In genomic region chr6:55700392-55701386, GRCm38 (mm10) we compare ENCODE assay signal across 36 mouse cellular contexts. TPM values are rescaled to one million over a fixed set of nuclear protein-coding genes. Genes with fewer than 3 reads are reported as not detected.
DNase-seq lines count a peak whose midpoint lies in the region; ATAC-seq lines count a peak whose summit lies in the region.
"Had no signal": no experiment of that assay in that cellular context is flagged by ENCODE, and none has a peak within 500 bp of the region (broad histone marks: within the 10 kb centered on the region; RNA-seq: fewer than 3 reads in every experiment).

No protein-coding gene starts in this region.

- H3K36me3 ChIP-seq in neural tube, embryonic 13.5 days = no peaks in the 10 kb centered on the region
- H3K36me3 ChIP-seq in neural tube, embryonic 15.5 days = no peaks in the 10 kb centered on the region
- H3K36me3 ChIP-seq in forebrain, embryonic 14.5 days (ENCODE audit: control insufficient read depth, insufficient read depth, low read length) = no peaks in the 10 kb centered on the region
- H3K36me3 ChIP-seq: embryonic facial prominence, embryonic 13.5 days; heart, embryonic 10.5 days; heart, embryonic 15.5 days; hindbrain, embryonic 12.5 days; intestine, embryonic 15.5 days; liver, embryonic 12.5 days; stomach, embryonic 15.5 days had no signal

- H3K27ac ChIP-seq in neural tube, embryonic 13.5 days (replicated peaks) = peak overlapping the region; percentile 42; the same call in 1 of the 2 replicates
- no peak overlapping the region for H3K27ac ChIP-seq in neural tube, embryonic 15.5 days (replicated peaks)
- H3K27ac ChIP-seq in forebrain, embryonic 14.5 days (ENCODE audit: low read depth, low read length) = peak overlapping the region; percentile 31; the same call in 1 of the 2 replicates
- H3K27ac ChIP-seq: embryonic facial prominence, embryonic 13.5 days; heart, embryonic 10.5 days; heart, embryonic 15.5 days; hindbrain, embryonic 12.5 days; hindbrain, postnatal 0 days; intestine, embryonic 15.5 days; layer of hippocampus, adult 2 months; left cerebral cortex, adult 2 months; liver, embryonic 12.5 days; stomach, embryonic 15.5 days had no signal

- no peak for ATAC-seq in neural tube, embryonic 13.5 days (ENCODE audit: low read depth)
- ATAC-seq in neural tube, embryonic 15.5 days (ENCODE audit: low FRiP score) = no peak
- peak; percentile 42; the same call in 1 of the 2 replicates for ATAC-seq in common myeloid progenitor, adult 5-6 weeks (replicated peaks; ENCODE audit: low read depth, poor library complexity, severe bottlenecking)
- peak; percentile 86 for ATAC-seq in forebrain, embryonic 14.5 days
- no peak for ATAC-seq in megakaryocyte, adult 5-6 weeks (ENCODE audit: poor library complexity, severe bottlenecking)
- ATAC-seq: hindbrain, postnatal 0 days; intestine, embryonic 15.5 days; liver, embryonic 12.5 days; liver, postnatal 0 days had no signal

- WGBS in neural tube, embryonic 13.5 days = 21% methylated on average over 4 of the region's 4 CpGs
- WGBS in neural tube, embryonic 15.5 days = 15% methylated on average over 4 of the region's 4 CpGs
- 2% methylated on average over 4 of the region's 4 CpGs for WGBS in forebrain, embryonic 14.5 days

- H3K9ac ChIP-seq in neural tube, embryonic 13.5 days = no peak overlapping the region
- H3K9ac ChIP-seq in neural tube, embryonic 15.5 days (replicated peaks) = no peak overlapping the region
- no peak overlapping the region for H3K9ac ChIP-seq in forebrain, embryonic 14.5 days (ENCODE audit: low read length)
- H3K9ac ChIP-seq: embryonic facial prominence, embryonic 13.5 days; heart, embryonic 15.5 days; hindbrain, embryonic 12.5 days; intestine, embryonic 15.5 days; liver, embryonic 12.5 days; liver, postnatal 0 days; stomach, embryonic 15.5 days had no signal

- DNase-seq in forebrain, embryonic 14.5 days (ENCODE audit: low spot score) = peak; percentile 84
- DNase-seq in left cerebral cortex, postnatal 36 days (ENCODE audit: low spot score in 2 of 2) = no peak
- DNase-seq: adrenal gland, adult 8-10 months; cerebellum, adult 8-10 months; cerebellum, postnatal 36 days; embryo, embryonic 11 days; kidney, adult 2 months; kidney, postnatal 36 days; left cerebral cortex, postnatal 4 days; liver, postnatal 0 days; lung, postnatal 36 days; midbrain, embryonic 14.5 days; right cerebral cortex, postnatal 14 days had no signal

- no peak overlapping the region for H3K4me3 ChIP-seq in neural tube, embryonic 13.5 days
- H3K4me3 ChIP-seq in neural tube, embryonic 15.5 days (replicated peaks) = no peak overlapping the region
- no peak overlapping the region for H3K4me3 ChIP-seq in forebrain, embryonic 14.5 days (ENCODE audit: low read depth, low read length)
- H3K4me3 ChIP-seq: embryonic facial prominence, embryonic 13.5 days; heart, embryonic 10.5 days; heart, embryonic 15.5 days; hindbrain, embryonic 12.5 days; intestine, embryonic 15.5 days; layer of hippocampus, adult 2 months; left cerebral cortex, adult 2 months; liver, embryonic 12.5 days; megakaryocyte, embryonic 14.5 days; stomach, embryonic 15.5 days had no signal

- intact Hi-C loops in left cerebral cortex, postnatal 36 days (cut with DNase I) = no loop called here

- H3K27me3 ChIP-seq in neural tube, embryonic 13.5 days = no peaks in the 10 kb centered on the region
- H3K27me3 ChIP-seq in neural tube, embryonic 15.5 days (replicated peaks) = no peaks in the 10 kb centered on the region
- no peaks in the 10 kb centered on the region for H3K27me3 ChIP-seq in forebrain, embryonic 14.5 days (replicated peaks; ENCODE audit: control insufficient read depth, insufficient read depth, low read length)
- H3K27me3 ChIP-seq: CH12.LX; embryonic facial prominence, embryonic 13.5 days; heart, embryonic 15.5 days; hindbrain, embryonic 12.5 days; intestine, embryonic 15.5 days; liver, embryonic 12.5 days; megakaryocyte, embryonic 14.5 days; stomach, embryonic 15.5 days had no signal

- H3K4me1 ChIP-seq in neural tube, embryonic 13.5 days (replicated peaks) = peaks cover 15% of the 10 kb centered on the region; the same call in 1 of the 2 replicates
- 0 out of 2 replicates have a peak, but pooled peaks cover 11% of the 10 kb centered on the region for H3K4me1 ChIP-seq in neural tube, embryonic 15.5 days
- peaks cover 3% of the 10 kb centered on the region for H3K4me1 ChIP-seq in forebrain, embryonic 14.5 days (ENCODE audit: control insufficient read depth, insufficient read depth, low read length)
- H3K4me1 ChIP-seq: embryonic facial prominence, embryonic 13.5 days; heart, embryonic 10.5 days; heart, embryonic 15.5 days; hindbrain, embryonic 12.5 days; intestine, embryonic 15.5 days; liver, embryonic 12.5 days; stomach, embryonic 15.5 days had no signal

- no peak overlapping the region for H3K4me2 ChIP-seq in neural tube, embryonic 13.5 days
- H3K4me2 ChIP-seq in neural tube, embryonic 15.5 days = no peak overlapping the region
- H3K4me2 ChIP-seq in forebrain, embryonic 14.5 days (ENCODE audit: low read length) = no peak overlapping the region
- H3K4me2 ChIP-seq: embryonic facial prominence, embryonic 13.5 days; heart, embryonic 15.5 days; hindbrain, embryonic 12.5 days; intestine, embryonic 15.5 days; liver, embryonic 12.5 days; stomach, embryonic 15.5 days had no signal

- no peaks in the 10 kb centered on the region for H3K9me3 ChIP-seq in neural tube, embryonic 13.5 days
- no peaks in the 10 kb centered on the region for H3K9me3 ChIP-seq in neural tube, embryonic 15.5 days (replicated peaks)
- no peaks in the 10 kb centered on the region for H3K9me3 ChIP-seq in forebrain, embryonic 14.5 days (replicated peaks; ENCODE audit: control insufficient read depth, low read length)
- H3K9me3 ChIP-seq: embryonic facial prominence, embryonic 13.5 days; heart, embryonic 10.5 days; heart, embryonic 15.5 days; hindbrain, embryonic 12.5 days; intestine, embryonic 15.5 days; liver, embryonic 12.5 days; megakaryocyte, embryonic 14.5 days; stomach, embryonic 15.5 days had no signal

RNA-seq across cellular contexts. Expression of gene Neurod6, which starts 19.6 kb away (rescaled TPM):
- 107 and 114 TPM in 2 replicates for polyA plus RNA-seq in neural tube, embryonic 13.5 days (2015; fragmentation: Nextera tagmentation; extraction: Ambion mirVana)
- 42.0 and 54.7 TPM in 2 replicates for polyA plus RNA-seq in neural tube, embryonic 15.5 days (2015; fragmentation: Nextera tagmentation; extraction: Ambion mirVana)
- not detected in 2 replicates for total RNA-seq in common myeloid progenitor, adult 5-6 weeks (2017)
- polyA plus RNA-seq in forebrain, embryonic 14.5 days (2014; fragmentation: Nextera tagmentation; extraction: Ambion mirVana) = 448 and 466 TPM in 2 replicates
- 10 to 100 TPM; 47.3 to 55.7 TPM for total RNA-seq in left cerebral cortex, postnatal 36 days (2021)
- total RNA-seq in megakaryocyte, adult 5-6 weeks (2015) = not detected in 2 replicates
- total RNA-seq in megakaryocyte, adult 5-6 weeks (2017) = not detected in 2 replicates
- total RNA-seq: adrenal gland, adult 8-10 months; CH12.LX; ES-E14; gastrocnemius, adult 18-20 months; gastrocnemius, postnatal 4 days; heart, postnatal 25 days had no signal
- polyA plus RNA-seq: C2C12; heart, embryonic 10.5 days; intestine, embryonic 15.5 days; kidney, adult 2 months; kidney, embryonic 16.5 days; liver, embryonic 12.5 days; liver, postnatal 0 days; lung, embryonic 16.5 days had no signal

Comparison
In these comparisons a context has a peak if more than half of its experiments do, and no peak if none do; other contexts are left out.
1. ATAC-seq: peak in common myeloid progenitor, adult 5-6 weeks (single experiment) and forebrain, embryonic 14.5 days (single experiment); none in neural tube, embryonic 13.5 days (single experiment), neural tube, embryonic 15.5 days (single experiment) and megakaryocyte, adult 5-6 weeks (single experiment).
2. RNA of gene Neurod6, which starts 19.6 kb away (total RNA-seq): 47.3 to 55.7 TPM in left cerebral cortex, postnatal 36 days; not detected in megakaryocyte, adult 5-6 weeks and not detected in common myeloid progenitor, adult 5-6 weeks; every median in the first group is over 10 times any median in the second.